In genomic region chr8:105476161-105476560, GRCm38 (mm10) we compare ENCODE assay signal across 25 mouse cellular contexts. TPM values are rescaled to one million over a fixed set of nuclear protein-coding genes. Genes with fewer than 3 reads are reported as not detected.
A peak's percentile ranks its signal among the peaks of the same experiment; 100 is the strongest.
DNase-seq lines count a peak whose midpoint lies in the region; ATAC-seq and TF ChIP-seq lines count a peak whose summit lies in the region.
"Had no signal": no experiment of that assay in that cellular context is flagged by ENCODE, and none has a peak within 500 bp of the region (broad histone marks: within the 10 kb centered on the region; RNA-seq: fewer than 3 reads in every experiment).

No protein-coding gene starts in this region.

- ATAC-seq in midbrain, embryonic 15.5 days (replicated peaks) = no peak
- ATAC-seq: forebrain, embryonic 14.5 days; forebrain, embryonic 16.5 days had no signal

- 92% methylated on average over 7 of the region's 7 CpGs for WGBS in heart, adult 2 months
- 88% methylated on average over 7 of the region's 7 CpGs for WGBS in midbrain, embryonic 10.5 days
- WGBS in midbrain, embryonic 15.5 days = 93% methylated on average over 7 of the region's 7 CpGs
- 94% methylated on average over 7 of the region's 7 CpGs for whole genome bisulfite sequencing in limb, embryonic 10.5 days

- H3K27me3 ChIP-seq in heart, adult 2 months (ENCODE audit: control insufficient read depth, insufficient read depth, low read length) = no peaks in the 10 kb centered on the region
- H3K27me3 ChIP-seq in midbrain, embryonic 10.5 days (ENCODE audit: low read depth, poor library complexity, severe bottlenecking) = peaks cover 67% of the 10 kb centered on the region
- 0 out of 2 replicates have a peak, but pooled peaks cover 3% of the 10 kb centered on the region for H3K27me3 ChIP-seq in midbrain, embryonic 15.5 days (replicated peaks)
- peaks cover 49% of the 10 kb centered on the region for H3K27me3 ChIP-seq in limb, embryonic 10.5 days (ENCODE audit: low read depth, poor library complexity, severe bottlenecking)

- no peak for TF ChIP-seq POLR2A in heart, adult 2 months (IDR thresholded peaks at IDR 0.05; ENCODE audit: insufficient read depth, low read depth, low read length)

- intact Hi-C loops in gastrocnemius, adult 2 months (cut with DNase I) = loop anchor here (2.0 kb wide), 1 partner anchor 117 kb away; no protein-coding TSS in a partner anchor
- intact Hi-C loops in heart, adult 2 months (cut with DNase I) = loop anchor here (2.0 to 5.0 kb wide), 3 partner anchors 34 to 119 kb away; partner anchors contain the start of genes Kctd19 and Lrrc36

- no peaks in the 10 kb centered on the region; the same call in 1 of the 2 replicates for H3K36me3 ChIP-seq in heart, adult 2 months (ENCODE audit: control insufficient read depth, insufficient read depth, low read length)
- peaks cover 24% of the 10 kb centered on the region for H3K36me3 ChIP-seq in midbrain, embryonic 10.5 days
- H3K36me3 ChIP-seq in midbrain, embryonic 15.5 days (replicated peaks) = no peaks in the 10 kb centered on the region
- peaks cover 16% of the 10 kb centered on the region; the same call in 1 of the 2 replicates for H3K36me3 ChIP-seq in limb, embryonic 10.5 days

- peak overlapping the region; percentile 82 for H3K27ac ChIP-seq in gastrocnemius, adult 2 months
- H3K27ac ChIP-seq in heart, adult 2 months = peak overlapping the region; percentile 76
- peak overlapping the region; percentile 53; the same call in 1 of the 2 replicates for H3K27ac ChIP-seq in midbrain, embryonic 10.5 days (replicated peaks)
- H3K27ac ChIP-seq in midbrain, embryonic 15.5 days = no peak overlapping the region
- peak overlapping the region; percentile 21; the same call in 1 of the 2 replicates for H3K27ac ChIP-seq in limb, embryonic 10.5 days
- H3K27ac ChIP-seq: embryonic facial prominence, embryonic 13.5 days; embryonic facial prominence, embryonic 15.5 days; forebrain, embryonic 12.5 days had no signal

- H3K9me3 ChIP-seq in midbrain, embryonic 10.5 days (replicated peaks) = no peaks in the 10 kb centered on the region
- H3K9me3 ChIP-seq in midbrain, embryonic 15.5 days = no peaks in the 10 kb centered on the region
- no peaks in the 10 kb centered on the region for H3K9me3 ChIP-seq in limb, embryonic 10.5 days (replicated peaks)
- H3K9me3 ChIP-seq: embryonic facial prominence, embryonic 13.5 days; embryonic facial prominence, embryonic 15.5 days; forebrain, embryonic 12.5 days had no signal

- peaks cover 16% of the 10 kb centered on the region for H3K4me1 ChIP-seq in heart, adult 2 months (ENCODE audit: control insufficient read depth, insufficient read depth, low read length)
- H3K4me1 ChIP-seq in midbrain, embryonic 10.5 days = peaks cover 66% of the 10 kb centered on the region
- H3K4me1 ChIP-seq in midbrain, embryonic 15.5 days = peaks cover 33% of the 10 kb centered on the region
- peaks cover 66% of the 10 kb centered on the region for H3K4me1 ChIP-seq in limb, embryonic 10.5 days

- no peak overlapping the region for H3K4me2 ChIP-seq in midbrain, embryonic 15.5 days
- H3K4me2 ChIP-seq: embryonic facial prominence, embryonic 13.5 days; embryonic facial prominence, embryonic 15.5 days; forebrain, embryonic 12.5 days had no signal

- no peak for TF ChIP-seq EP300 in heart, adult 2 months (IDR thresholded peaks at IDR 0.05; ENCODE audit: insufficient read depth, low read depth, low read length)

- DNase-seq in gastrocnemius, adult 2 months = no peak
- DNase-seq in gastrocnemius, postnatal 4 days (ENCODE audit: low spot score in 2 of 2) = no peak
- peak in 1 of 2 experiments; percentile 19 for DNase-seq in heart, adult 2 months
- no peak for DNase-seq in heart, postnatal 4 days
- DNase-seq in midbrain, embryonic 10.5 days (ENCODE audit: low spot score) = no peak
- DNase-seq in limb, embryonic 10.5 days (ENCODE audit: low spot score) = no peak
- DNase-seq in kidney, adult 11 months = no peak
- DNase-seq: adrenal gland, adult 2 months; adrenal gland, postnatal 10 days; adrenal gland, postnatal 25 days; cerebellum, adult 11 months; cerebellum, adult 18-20 months; cerebellum, adult 8-10 months; cerebellum, adult 9-11 months; cerebellum, postnatal 14 days; cerebellum, postnatal 36 days; embryo, embryonic 11 days had no signal

- TF ChIP-seq CTCF in gastrocnemius, adult 2 months (IDR thresholded peaks at IDR 0.05) = no peak
- TF ChIP-seq CTCF in heart, adult 2 months (IDR thresholded peaks at IDR 0.05) = no peak

- no peak overlapping the region for H3K4me3 ChIP-seq in gastrocnemius, adult 2 months
- H3K4me3 ChIP-seq in heart, adult 2 months = no peak overlapping the region
- no peak overlapping the region for H3K4me3 ChIP-seq in midbrain, embryonic 10.5 days
- H3K4me3 ChIP-seq in midbrain, embryonic 15.5 days = no peak overlapping the region
- no peak overlapping the region for H3K4me3 ChIP-seq in limb, embryonic 10.5 days
- H3K4me3 ChIP-seq: embryonic facial prominence, embryonic 13.5 days; embryonic facial prominence, embryonic 15.5 days; erythroblast, embryonic 14.5 days; forebrain, embryonic 12.5 days had no signal

- no peak overlapping the region for H3K9ac ChIP-seq in heart, adult 2 months (ENCODE audit: low read depth, low read length)
- H3K9ac ChIP-seq in midbrain, embryonic 15.5 days = no peak overlapping the region
- H3K9ac ChIP-seq: embryonic facial prominence, embryonic 13.5 days; embryonic facial prominence, embryonic 15.5 days; forebrain, embryonic 12.5 days had no signal

- H3K79me2 ChIP-seq in heart, adult 2 months (replicated peaks; ENCODE audit: control insufficient read depth, insufficient read depth, low read length) = no peaks in the 10 kb centered on the region

RNA-seq across cellular contexts. Expression of gene Tppp3, which starts 4.8 kb away (rescaled TPM):
- 10 to 100 TPM; 52.8 to 53.4 TPM for total RNA-seq in gastrocnemius, adult 2 months (2021)
- total RNA-seq in gastrocnemius, postnatal 4 days (2021) = 100 to 1,000 TPM; 527 to 572 TPM
- total RNA-seq in heart, adult 2 months (2021) = 10 to 100 TPM; 35.0 to 48.8 TPM
- polyA plus RNA-seq in heart, adult 2 months (2012; rRNA removed) = 73.7 and 89.2 TPM in 2 replicates
- 10 to 100 TPM; 44.4 to 46.1 TPM for total RNA-seq in heart, postnatal 4 days (2021)
- polyA plus RNA-seq in midbrain, embryonic 10.5 days (2016; fragmentation: Nextera tagmentation; extraction: Ambion mirVana) = 94.4 and 100.0 TPM in 2 replicates
- 125 and 127 TPM in 2 replicates for polyA plus RNA-seq in midbrain, embryonic 15.5 days (2015; fragmentation: Nextera tagmentation; extraction: Ambion mirVana)
- polyA plus RNA-seq in limb, embryonic 10.5 days (2016; fragmentation: Nextera tagmentation; extraction: Ambion mirVana) = 8.4 and 13.5 TPM in 2 replicates
- total RNA-seq: common myeloid progenitor, adult 5-6 weeks had no signal

RNA-seq across cellular contexts. Expression of gene Zdhhc1, which starts 20.5 kb away (rescaled TPM):
- total RNA-seq in gastrocnemius, adult 2 months (2021) = 10 to 100 TPM in 1 of 2 experiments, 1 to 10 TPM in 1; 9.6 to 11.2 TPM
- total RNA-seq in gastrocnemius, postnatal 4 days (2021) = 10 to 100 TPM; 21.0 to 21.6 TPM
- 10 to 100 TPM; 13.0 to 13.3 TPM for total RNA-seq in heart, adult 2 months (2021)
- polyA plus RNA-seq in heart, adult 2 months (2012; rRNA removed) = 37.5 and 40.5 TPM in 2 replicates
- 10 to 100 TPM; 14.6 to 15.9 TPM for total RNA-seq in heart, postnatal 4 days (2021)
- polyA plus RNA-seq in midbrain, embryonic 10.5 days (2016; fragmentation: Nextera tagmentation; extraction: Ambion mirVana) = 18.6 and 24.0 TPM in 2 replicates
- polyA plus RNA-seq in midbrain, embryonic 15.5 days (2015; fragmentation: Nextera tagmentation; extraction: Ambion mirVana) = 36.5 and 39.9 TPM in 2 replicates
- 18.9 and 25.3 TPM in 2 replicates for polyA plus RNA-seq in limb, embryonic 10.5 days (2016; fragmentation: Nextera tagmentation; extraction: Ambion mirVana)

RNA-seq across cellular contexts. Expression of gene Hsd11b2, which starts 42.4 kb away (rescaled TPM):
- not detected for total RNA-seq in gastrocnemius, adult 2 months (2021)
- total RNA-seq in gastrocnemius, postnatal 4 days (2021) = 10 to 100 TPM; 13.3 to 14.8 TPM
- total RNA-seq in heart, adult 2 months (2021) = under 1 TPM in 1 of 2 experiments, not detected in 1; 0.23 TPM
- 0.08 and 0.32 TPM in 2 replicates for polyA plus RNA-seq in heart, adult 2 months (2012; rRNA removed)
- total RNA-seq in heart, postnatal 4 days (2021) = under 1 TPM; 0.43 to 0.52 TPM
- polyA plus RNA-seq in midbrain, embryonic 10.5 days (2016; fragmentation: Nextera tagmentation; extraction: Ambion mirVana) = 28.8 and 30.2 TPM in 2 replicates
- 4.7 and 4.9 TPM in 2 replicates for polyA plus RNA-seq in midbrain, embryonic 15.5 days (2015; fragmentation: Nextera tagmentation; extraction: Ambion mirVana)
- 78.2 and 83.2 TPM in 2 replicates for polyA plus RNA-seq in limb, embryonic 10.5 days (2016; fragmentation: Nextera tagmentation; extraction: Ambion mirVana)
- total RNA-seq: common myeloid progenitor, adult 5-6 weeks had no signal
- polyA plus RNA-seq: erythroblast, embryonic 14.5 days had no signal

Comparison
In these comparisons a context has a peak if more than half of its experiments do, and no peak if none do; other contexts are left out.
1. RNA of gene Tppp3, which starts 4.8 kb away (total RNA-seq): 527 to 572 TPM in gastrocnemius, postnatal 4 days; 52.8 to 53.4 TPM in gastrocnemius, adult 2 months, 35.0 to 48.8 TPM in heart, adult 2 months and 44.4 to 46.1 TPM in heart, postnatal 4 days; every median in the first group is over 4 times any median in the second.
2. RNA of gene Hsd11b2, which starts 42.4 kb away (total RNA-seq): 13.3 to 14.8 TPM in gastrocnemius, postnatal 4 days; 0.43 to 0.52 TPM in heart, postnatal 4 days, 0.23 TPM in heart, adult 2 months and not detected in gastrocnemius, adult 2 months; every median in the first group is over 4 times any median in the second.